Mouse (Mus musculus): Measurements from ENCODE around the gene Mgmt.

The Mgmt gene

GRCm38 (mm10) chr7:137002431-137002830 lies 108.0 kb downstream of the Mgmt start:
- DNase-seq (ENCODE audit: low spot score), result no peak

DNA sequence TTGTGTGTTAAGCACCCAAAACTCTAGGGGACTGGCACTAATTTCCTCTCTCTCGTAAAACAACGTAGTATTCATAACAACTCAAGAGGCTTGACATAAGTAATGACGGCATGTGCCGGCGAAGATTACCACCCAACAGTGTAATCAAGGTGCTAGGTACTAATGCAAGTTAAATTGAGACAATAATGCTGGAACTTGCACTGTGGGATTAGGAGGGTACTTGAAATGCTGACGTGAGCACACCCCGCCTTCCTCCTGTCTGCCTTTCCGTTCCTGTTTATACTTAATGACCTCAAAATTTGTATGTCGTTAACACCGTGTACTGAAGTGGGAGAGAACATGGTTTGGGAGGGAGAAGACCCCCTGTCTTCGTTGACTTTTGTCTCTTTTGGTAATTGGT lies 110.9 kb downstream of the Mgmt start:
- no peak for DNase-seq (ENCODE audit: low spot score)

DNA sequence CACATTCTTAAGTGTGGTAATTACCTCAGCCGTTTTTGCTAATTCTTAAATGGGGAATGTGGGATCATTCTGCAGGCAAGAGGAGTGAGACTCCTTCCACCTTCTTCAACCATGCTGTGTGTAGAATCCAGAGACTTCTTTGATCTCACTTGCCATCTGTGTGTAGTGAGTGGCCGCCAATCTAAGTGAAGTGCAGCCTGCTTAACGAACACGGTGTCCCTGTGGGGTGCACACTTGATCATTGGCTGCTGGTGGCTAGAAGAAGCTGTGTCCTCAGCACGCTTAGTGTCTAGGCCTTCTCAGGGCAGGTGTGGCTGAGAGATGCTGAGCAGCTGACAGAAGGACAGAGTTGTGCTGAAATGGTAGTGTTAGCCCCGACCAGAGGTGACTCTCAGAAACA lies 113.9 kb downstream of the Mgmt start:
- DNase-seq (ENCODE audit: low spot score), result no peak

- no peak for DNase-seq (ENCODE audit: low spot score)
Measured at GRCm38 (mm10) chr7:137009732-137010275, 115.4 kb downstream of the Mgmt start.

- no peak for DNase-seq (ENCODE audit: low spot score)
Measured at GRCm38 (mm10) chr7:137010451-137010850, 116.0 kb downstream of the Mgmt start.

GRCm38 (mm10) chr7:137012687-137013086 lies 118.3 kb downstream of the Mgmt start:
- DNase-seq (ENCODE audit: low spot score), result no peak

DNA sequence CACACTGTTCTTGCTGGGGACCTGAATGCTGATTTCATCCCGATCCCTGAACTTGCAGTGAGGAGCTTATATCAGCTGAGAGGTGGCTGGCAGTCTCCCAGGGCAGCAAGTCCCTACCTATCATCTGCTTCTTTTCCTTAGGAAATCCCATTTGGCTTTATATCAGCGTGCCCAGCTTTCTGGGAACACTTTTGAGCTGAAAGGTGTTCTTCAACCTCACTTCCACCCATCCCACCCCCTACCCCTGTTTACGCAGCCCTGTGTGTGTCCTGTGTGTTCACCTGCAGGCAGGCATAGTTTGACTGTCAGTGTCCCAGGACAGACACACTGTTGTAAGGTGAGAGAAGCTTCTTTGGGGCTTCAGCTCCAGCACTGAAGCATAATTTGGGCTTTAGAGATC lies 119.0 kb downstream of the Mgmt start:
- DNase-seq (ENCODE audit: low spot score), result no peak

DNA sequence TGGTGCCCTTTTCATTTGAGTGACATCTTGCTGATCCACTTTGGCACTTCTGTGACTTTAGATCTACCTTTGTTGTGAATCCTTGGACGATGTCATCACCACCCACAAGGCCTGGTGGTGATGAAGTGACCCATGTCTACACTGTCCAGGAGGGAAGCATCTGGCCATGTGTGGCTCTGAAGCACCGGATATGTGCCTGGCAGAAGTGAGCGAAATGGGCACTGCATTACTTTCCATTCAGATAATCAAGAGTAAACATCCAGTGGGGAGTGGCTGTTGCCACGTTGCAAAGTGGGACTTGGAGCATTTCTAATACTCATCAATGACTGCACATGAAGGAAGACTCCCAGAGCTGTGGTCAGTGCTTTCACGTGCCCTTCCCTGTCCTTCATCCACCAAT lies 124.2 kb downstream of the Mgmt start:
- DNase-seq (ENCODE audit: low spot score), result no peak

DNA sequence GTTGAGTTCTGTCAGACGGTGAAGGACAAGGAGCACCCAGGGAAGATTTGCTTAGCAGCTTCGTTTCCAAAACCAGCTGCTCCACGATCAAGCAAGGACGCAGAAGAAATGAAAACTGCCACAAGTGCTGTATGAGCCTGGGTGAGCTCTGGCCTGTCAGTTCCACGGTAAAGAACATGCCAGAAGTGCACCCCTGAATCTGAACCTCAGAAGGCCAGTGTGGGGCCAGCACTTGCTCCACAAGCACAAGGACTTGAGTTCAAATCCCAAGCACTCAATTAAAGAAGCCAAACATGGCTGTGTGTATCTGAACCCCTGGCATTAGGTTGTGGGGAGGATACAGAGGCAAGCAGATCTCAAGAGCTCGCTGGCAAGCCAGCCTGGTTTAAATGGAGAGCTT lies 125.8 kb downstream of the Mgmt start:
- no peak for DNase-seq (ENCODE audit: low spot score)

GRCm38 (mm10) chr7:137030789-137031188 lies 136.4 kb downstream of the Mgmt start:
- no peak for DNase-seq (ENCODE audit: low spot score)

DNA sequence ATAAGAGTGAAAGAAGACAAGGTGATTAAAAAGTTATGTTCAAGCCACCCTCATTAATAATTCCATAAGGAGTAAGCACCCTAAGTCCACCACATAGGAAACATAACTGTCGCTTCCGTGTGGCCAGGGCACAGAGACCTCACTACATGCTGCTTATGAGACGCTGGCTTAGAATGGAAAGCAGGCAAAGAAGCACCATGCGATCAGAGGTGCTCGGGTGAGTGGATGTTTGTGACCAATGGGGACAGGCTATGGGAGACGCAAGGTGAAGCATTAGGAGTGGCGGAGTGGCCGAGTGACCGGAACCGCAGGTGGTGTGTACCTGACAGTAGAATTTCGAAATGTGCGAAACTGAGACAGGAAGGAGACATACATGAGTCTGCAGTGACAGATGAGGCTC lies 138.8 kb downstream of the Mgmt start:
- no peak for DNase-seq (ENCODE audit: low spot score)

- DNase-seq (ENCODE audit: low spot score), result no peak
Measured at GRCm38 (mm10) chr7:137034986-137035385, 140.6 kb downstream of the Mgmt start.

DNA sequence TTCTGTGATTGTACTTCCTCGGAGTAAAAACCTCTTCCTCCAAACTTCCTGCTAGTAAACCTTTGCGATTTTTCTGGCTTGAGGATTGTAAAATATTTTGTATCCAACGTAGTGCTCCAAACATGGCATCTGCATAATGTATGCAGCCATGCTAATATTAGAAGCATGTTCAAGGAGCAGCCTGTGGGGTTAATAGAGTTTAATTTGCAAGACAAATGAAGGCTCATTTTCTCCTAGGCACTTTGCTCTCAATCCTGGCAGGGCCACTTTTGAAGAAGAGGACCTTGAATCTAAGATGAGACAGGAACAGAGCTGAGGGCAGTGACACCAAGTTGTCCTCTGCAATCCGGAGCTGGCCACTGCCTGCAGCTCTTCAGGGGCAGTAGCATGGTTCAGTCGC lies 141.5 kb downstream of the Mgmt start:
- DNase-seq (ENCODE audit: low spot score), result no peak

- DNase-seq (ENCODE audit: low spot score), result no peak
Measured at GRCm38 (mm10) chr7:137037471-137037870, 143.1 kb downstream of the Mgmt start.

DNA sequence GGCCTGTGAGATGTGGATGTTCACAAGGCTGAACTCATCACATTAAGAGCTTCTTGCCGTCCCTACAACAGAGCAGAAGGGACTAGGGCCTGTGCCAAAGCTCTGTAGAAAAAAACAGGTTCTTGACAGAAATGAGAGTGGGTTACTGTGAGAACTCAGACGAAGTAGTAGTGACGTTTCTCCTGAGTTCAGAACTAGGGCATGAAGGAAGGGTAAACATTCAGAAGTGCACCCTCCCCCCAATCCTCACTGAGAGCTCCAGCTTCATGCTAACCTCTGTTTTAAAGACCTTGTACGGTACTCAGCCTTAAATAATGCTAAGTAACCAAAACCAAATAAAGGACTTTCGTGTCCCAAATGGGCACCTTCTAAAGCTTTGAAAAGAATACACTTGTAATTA lies 143.5 kb downstream of the Mgmt start:
- no peak for DNase-seq (ENCODE audit: low spot score)

- no peak for DNase-seq (ENCODE audit: low spot score)
Measured at GRCm38 (mm10) chr7:137038311-137038945, 144.0 kb downstream of the Mgmt start.

GRCm38 (mm10) chr7:137038946-137039320 lies 144.5 kb downstream of the Mgmt start:
- no peak for DNase-seq (ENCODE audit: low spot score)

- no peak for DNase-seq (ENCODE audit: low spot score)
Measured at GRCm38 (mm10) chr7:137040646-137041045, 146.2 kb downstream of the Mgmt start.

DNA sequence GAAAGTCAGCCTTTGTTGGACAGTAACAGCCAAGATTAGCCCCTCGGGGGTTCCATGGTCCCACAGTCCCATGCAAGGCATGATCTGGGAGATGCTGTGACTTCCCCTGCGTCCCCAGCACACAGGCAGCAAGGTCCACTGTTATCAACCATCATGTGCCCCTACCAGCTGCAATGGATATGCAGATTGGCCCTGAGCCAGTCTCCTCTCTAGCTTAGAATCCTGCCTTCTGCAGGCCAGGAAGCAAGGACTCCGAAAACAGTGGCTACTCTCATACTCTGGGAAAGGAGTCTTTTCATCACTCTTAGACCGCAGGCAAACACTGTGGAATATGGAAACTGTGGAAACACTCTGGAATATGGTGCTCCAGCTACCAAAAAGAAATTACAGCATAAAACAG lies 152.5 kb downstream of the Mgmt start:
- no peak for DNase-seq (ENCODE audit: low spot score)

DNA sequence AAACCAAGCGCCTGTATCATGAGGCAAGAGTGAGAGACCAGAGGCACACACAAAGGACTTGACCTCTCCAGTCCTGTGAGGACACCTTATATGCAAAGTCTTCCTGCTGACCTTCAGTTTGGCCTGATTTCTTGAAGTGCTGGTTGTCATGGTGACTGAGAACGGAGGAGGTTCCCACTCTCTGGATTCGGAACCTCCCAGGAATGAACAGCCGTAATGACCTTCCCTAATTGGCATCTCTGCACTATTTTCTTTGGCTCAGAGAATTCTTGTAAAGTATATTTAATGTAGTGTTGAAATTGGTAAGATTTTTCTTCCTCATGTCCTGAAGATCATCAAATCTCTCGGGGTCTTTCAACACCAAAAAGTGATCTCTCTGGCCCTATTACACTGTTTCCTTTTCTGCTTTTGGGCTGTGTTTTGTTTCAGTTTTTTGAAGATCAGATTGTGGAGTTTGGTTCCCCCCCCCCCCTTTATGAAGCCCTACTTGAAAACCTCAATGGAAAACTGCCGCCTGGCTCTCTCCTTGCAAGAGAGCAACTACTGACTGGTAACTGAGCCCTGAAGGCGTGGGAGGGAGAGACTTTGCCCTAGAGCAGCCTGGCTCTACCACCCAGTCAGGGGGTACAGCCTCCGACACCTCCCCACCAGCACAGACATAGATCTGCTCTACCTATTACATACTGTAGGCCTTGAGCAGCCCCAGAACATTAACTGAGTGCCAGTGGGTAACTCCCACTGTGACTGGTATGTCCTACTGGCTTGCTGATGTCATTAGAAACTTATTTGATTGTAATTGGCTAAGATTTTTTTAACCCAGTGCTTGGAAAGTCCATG lies 153.9 kb downstream of the Mgmt start:
- DNase-seq (ENCODE audit: low spot score), result no peak

DNA sequence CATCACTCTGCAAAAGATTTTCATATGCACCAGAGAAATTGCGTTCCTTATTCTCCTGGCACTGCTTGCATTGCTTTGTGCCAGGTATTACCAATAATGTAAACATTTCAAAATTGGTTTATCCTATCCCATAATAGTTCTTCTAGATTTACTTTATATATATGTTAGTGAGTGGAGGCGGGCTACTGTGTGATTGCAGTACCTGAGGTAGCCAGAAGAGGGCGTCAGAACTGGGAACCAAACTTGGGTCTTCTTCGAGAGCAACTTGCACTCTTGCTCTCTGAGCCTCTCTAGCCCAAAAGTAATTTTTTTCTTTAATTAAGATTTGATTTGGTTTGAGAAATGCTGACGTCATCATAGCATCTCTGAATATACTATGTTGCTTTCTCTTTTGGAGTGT lies 159.9 kb downstream of the Mgmt start:
- DNase-seq (ENCODE audit: low spot score), result no peak

- no peak for DNase-seq (ENCODE audit: low spot score)
Measured at GRCm38 (mm10) chr7:137056126-137056525, 161.7 kb downstream of the Mgmt start.

DNA sequence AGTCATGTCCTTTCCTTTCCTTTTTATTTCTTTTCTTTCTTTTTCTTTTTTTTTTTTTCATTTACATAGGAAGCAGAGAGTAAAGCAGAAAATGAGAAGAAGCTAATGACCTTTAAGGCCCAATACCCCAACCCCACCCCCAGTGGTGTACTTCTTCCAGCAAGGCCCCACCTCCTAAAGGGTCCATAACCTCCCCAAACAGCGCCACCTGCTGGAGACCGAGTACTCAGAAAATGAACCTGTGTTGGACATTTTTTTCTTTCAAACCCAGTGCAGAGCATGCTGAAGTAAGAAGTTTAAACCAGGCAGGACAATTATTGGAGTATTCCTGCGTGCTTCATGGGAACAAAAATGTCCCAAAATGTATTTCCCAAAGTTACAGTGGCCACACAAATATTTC lies 166.1 kb downstream of the Mgmt start:
- no peak for DNase-seq (ENCODE audit: low spot score)

DNA sequence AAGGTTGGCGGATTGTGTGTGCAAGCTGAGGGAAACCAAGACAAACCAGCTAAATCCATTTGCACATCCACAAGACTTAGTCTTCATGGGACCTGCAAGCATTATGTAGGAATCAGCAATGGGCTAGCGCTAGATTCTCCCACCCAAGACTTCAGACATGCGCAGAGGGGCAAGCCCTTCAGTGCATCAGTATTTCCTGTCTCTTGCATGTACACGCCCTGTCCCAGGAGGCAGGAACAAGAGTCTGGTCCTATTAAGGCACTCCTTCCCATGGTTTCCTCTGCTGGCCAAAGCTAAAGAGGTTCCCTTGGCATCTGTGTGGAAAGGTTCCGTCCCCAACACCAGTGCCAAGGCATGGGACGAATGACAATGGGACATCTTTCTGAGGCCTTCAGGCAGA lies 166.7 kb downstream of the Mgmt start:
- DNase-seq (ENCODE audit: low spot score), result no peak

Data from T-cell, adult 2 months (primary cell).